Mouse (Mus musculus) forebrain, embryonic 11.5 days (tissue): ENCODE results near the gene Nfkbie. TPM values are rescaled to one million over a fixed set of nuclear protein-coding genes. Genes with fewer than 3 reads are reported as not detected.

ENCODE experiments used
- ATAC-seq: fragments of 200-750 bp; cut with Nextera tagmentation; replicated peaks from 2 replicates; pipeline ENCODE4 v1.8.0; 2017; ENCODE audit warnings: moderate TSS enrichment; ENCODE audit not compliant: low FRiP score
- DNase-seq: peaks from one replicate; pipeline ENCODE4 v3.0.0-alpha.2; 2017; ENCODE audit warnings: low spot score
- H3K27ac ChIP-seq: fragments of 300-500 bp; sonication (generic); 2 replicates; pipeline ENCODE4 v1.5.1; 2014; ENCODE audit warnings: low read depth, low read length
- H3K27me3 ChIP-seq: fragments of 300-500 bp; sonication (generic); 2 replicates; pipeline ENCODE4 v1.6.1; 2014; ENCODE audit warnings: mild to moderate bottlenecking, low read length, mixed read lengths; ENCODE audit not compliant: control insufficient read depth, insufficient read depth
- H3K36me3 ChIP-seq: fragments of 300-500 bp; sonication (generic); 2 replicates; pipeline ENCODE4 v1.6.1; 2014; ENCODE audit warnings: mild to moderate bottlenecking, low read length, moderate library complexity, mixed read lengths; ENCODE audit not compliant: control insufficient read depth, insufficient read depth
- H3K4me1 ChIP-seq: fragments of 300-500 bp; sonication (generic); replicated peaks from 2 replicates; pipeline ENCODE4 v1.6.1; 2014; ENCODE audit warnings: low read length, mixed read lengths; ENCODE audit not compliant: control insufficient read depth, insufficient read depth
- H3K4me2 ChIP-seq: fragments of 300-500 bp; sonication (generic); 2 replicates; pipeline ENCODE4 v1.6.1; 2014; ENCODE audit warnings: low read depth, mild to moderate bottlenecking, low read length, moderate library complexity, mixed read lengths; ENCODE audit not compliant: severe bottlenecking
- H3K4me3 ChIP-seq: fragments of 300-500 bp; sonication (generic); 2 replicates; pipeline ENCODE4 v1.5.1; 2014; ENCODE audit warnings: low read depth, low read length
- H3K9ac ChIP-seq: fragments of 300-500 bp; sonication (generic); 2 replicates; pipeline ENCODE4 v1.6.1; 2014; ENCODE audit warnings: low read length
- H3K9me3 ChIP-seq: fragments of 300-500 bp; sonication (generic); 2 replicates; pipeline ENCODE4 v1.6.1; 2016; ENCODE audit warnings: low read length, mixed read lengths; ENCODE audit not compliant: control insufficient read depth
- WGBS: fragments of 180-500 bp; shearing (Covaris S2); extraction: QIAGEN DNeasy Blood & Tissue Kit; methylation state at CpG from one replicate; pipeline ENCODE4 v1.1.7; 2014; 5-methylcytosine and 5-hydroxymethylcytosine counted together
- polyA plus RNA-seq: library from polyadenylated mRNA; unstranded; fragments of >200 nt; fragmentation: Nextera tagmentation; extraction: Ambion mirVana; gene quantifications from 2 replicates; pipeline ENCODE4 v1.2.1, GENCODE M21; 2014

The Nfkbie gene
- polyA plus RNA-seq, 1 experiment from 2014 or later, result 6.0 TPM

GRCm38 (mm10) chr17:45559732-45560525 lies 4.4 kb downstream of the Nfkbie start:
- peaks cover 4% of the 10 kb centered on the region; the same call in 1 of the 2 replicates for H3K27me3 ChIP-seq
- no peak for ATAC-seq
- no peak overlapping the region for H3K4me3 ChIP-seq
- H3K4me2 ChIP-seq, result no peak overlapping the region
- peaks cover 8% of the 10 kb centered on the region for H3K4me1 ChIP-seq
- H3K27ac ChIP-seq, result no peak overlapping the region
- H3K9me3 ChIP-seq, result no peaks in the 10 kb centered on the region
- no peaks in the 10 kb centered on the region for H3K36me3 ChIP-seq
- no peak for DNase-seq
- 90% methylated on average over 15 of the region's 15 CpGs for WGBS
- H3K9ac ChIP-seq, result no peak overlapping the region

- no peak for ATAC-seq
- no peak overlapping the region for H3K27ac ChIP-seq
- 84% methylated on average over 12 of the region's 12 CpGs for WGBS
- H3K4me3 ChIP-seq, result no peak overlapping the region; the same call in 1 of the 2 replicates
- no peaks in the 10 kb centered on the region for H3K9me3 ChIP-seq
- no peak overlapping the region for H3K9ac ChIP-seq
- H3K4me2 ChIP-seq, result no peak overlapping the region
- H3K36me3 ChIP-seq, result peaks cover 14% of the 10 kb centered on the region
- no peaks in the 10 kb centered on the region for H3K27me3 ChIP-seq
- H3K4me1 ChIP-seq, result peaks cover 8% of the 10 kb centered on the region; the same call in 1 of the 2 replicates
- DNase-seq, result no peak
These were observed 7.7 kb downstream of the Nfkbie start for GRCm38 (mm10) chr17:45563216-45563615.

GRCm38 (mm10) chr17:45563655-45564530 lies 8.4 kb downstream of the Nfkbie start, which contains the start of gene Slc35b2:
Gene Slc35b2 (plus strand): TSS chr17:45563874.
- Histone ChIP-seq H3K36me3 (peaks cover 21% of the 10 kb centered on the region), H3K27ac (peak within 1 kb of the TSS; percentile 84), H3K4me2 (peak within 1 kb of the TSS; percentile 93), H3K9ac (peak within 1 kb of the TSS; percentile 89), H3K27me3 (no peaks in the 10 kb centered on the region), H3K9me3 (no peaks in the 10 kb centered on the region), H3K4me1 (peaks cover 8% of the 10 kb centered on the region; the same call in 1 of the 2 replicates), H3K4me3 (peak within 1 kb of the TSS; percentile 86)
- ATAC-seq (peak; percentile 87), DNase-seq (peak; percentile 97)
- WGBS, result under 1% methylated on average over 59 of the region's 61 CpGs

- Histone ChIP-seq H3K4me2 (peak overlapping the region; percentile 93), H3K27me3 (no peaks in the 10 kb centered on the region), H3K9ac (peak overlapping the region; percentile 89), H3K4me1 (peaks cover 10% of the 10 kb centered on the region; the same call in 1 of the 2 replicates), H3K4me3 (peak overlapping the region; percentile 86), H3K36me3 (peaks cover 28% of the 10 kb centered on the region), H3K9me3 (no peaks in the 10 kb centered on the region), H3K27ac (peak overlapping the region; percentile 84)
- WGBS, result 11% methylated on average over 18 of the region's 18 CpGs
- DNase-seq, result peak; percentile 74
- 0 out of 2 replicates have a peak, but pooled peaks have one; percentile 1 for ATAC-seq
These were observed 9.1 kb downstream of the Nfkbie start for GRCm38 (mm10) chr17:45564531-45565084.

- H3K4me2 ChIP-seq, result peak overlapping the region; percentile 93
- peak overlapping the region; percentile 86 for H3K4me3 ChIP-seq
- H3K27me3 ChIP-seq, result no peaks in the 10 kb centered on the region
- H3K4me1 ChIP-seq, result peaks cover 10% of the 10 kb centered on the region; the same call in 1 of the 2 replicates
- peak overlapping the region; percentile 89 for H3K9ac ChIP-seq
- WGBS, result 93% methylated on average over 11 of the region's 11 CpGs
- no peaks in the 10 kb centered on the region for H3K9me3 ChIP-seq
- peaks cover 32% of the 10 kb centered on the region for H3K36me3 ChIP-seq
- ATAC-seq (no peak), DNase-seq (no peak)
- H3K27ac ChIP-seq, result no peak overlapping the region
These were observed 9.6 kb downstream of the Nfkbie start for GRCm38 (mm10) chr17:45565103-45565502.

GRCm38 (mm10) chr17:45566031-45566359 lies 10.5 kb downstream of the Nfkbie start:
- peaks cover 39% of the 10 kb centered on the region for H3K36me3 ChIP-seq
- H3K9me3 ChIP-seq, result no peaks in the 10 kb centered on the region
- H3K27me3 ChIP-seq, result no peaks in the 10 kb centered on the region
- no peak overlapping the region for H3K9ac ChIP-seq
- WGBS, result 96% methylated on average over 1 of the region's 1 CpGs
- DNase-seq (no peak), ATAC-seq (no peak)
- peaks cover 10% of the 10 kb centered on the region; the same call in 1 of the 2 replicates for H3K4me1 ChIP-seq
- no peak overlapping the region for H3K4me3 ChIP-seq
- H3K27ac ChIP-seq, result no peak overlapping the region
- H3K4me2 ChIP-seq, result no peak overlapping the region

- Histone ChIP-seq H3K4me1 (peaks cover 10% of the 10 kb centered on the region; the same call in 1 of the 2 replicates), H3K9ac (no peak overlapping the region), H3K27me3 (no peaks in the 10 kb centered on the region), H3K36me3 (peaks cover 44% of the 10 kb centered on the region), H3K9me3 (no peaks in the 10 kb centered on the region), H3K4me2 (no peak overlapping the region), H3K27ac (no peak overlapping the region), H3K4me3 (no peak overlapping the region)
- 74% methylated on average over 18 of the region's 18 CpGs for WGBS
- no peak for ATAC-seq
- no peak for DNase-seq
These were observed 11.1 kb downstream of the Nfkbie start for GRCm38 (mm10) chr17:45566360-45567161.
